Mouse (Mus musculus) lung, postnatal 0 days (tissue): ENCODE measurements around the gene Gtf3c2. TPM values are rescaled to one million over a fixed set of nuclear protein-coding genes. Genes with fewer than 3 reads are reported as not detected.

Experiments used
- ATAC-seq: fragments of 200-750 bp; cut with Nextera tagmentation; 2 replicates; pipeline ENCODE4 v1.8.0; 2017; ENCODE audit warnings: moderate library complexity
- DNase-seq: peaks from one replicate; pipeline ENCODE4 v3.0.0-alpha.2; 2016; ENCODE audit warnings: low spot score
- H3K27ac ChIP-seq: fragments of 300-500 bp; sonication (generic); 2 replicates; pipeline ENCODE4 v1.5.1; 2014; ENCODE audit warnings: antibody characterized with exemption, mild to moderate bottlenecking, low read length, mixed read lengths
- H3K27me3 ChIP-seq: fragments of 300-500 bp; sonication (generic); replicated peaks from 2 replicates; pipeline ENCODE4 v1.6.1; 2014; ENCODE audit warnings: low read length, mixed read lengths; ENCODE audit not compliant: insufficient read depth
- H3K36me3 ChIP-seq: fragments of 300-500 bp; sonication (generic); 2 replicates; pipeline ENCODE4 v1.6.1; 2014; ENCODE audit warnings: low read length, mixed read lengths; ENCODE audit not compliant: insufficient read depth
- H3K4me1 ChIP-seq: fragments of 300-500 bp; sonication (generic); 2 replicates; pipeline ENCODE4 v1.6.1; 2014; ENCODE audit warnings: antibody characterized with exemption, low read depth, low read length, mixed read lengths; ENCODE audit not compliant: insufficient read depth
- H3K4me2 ChIP-seq: fragments of 300-500 bp; sonication (generic); replicated peaks from 2 replicates; pipeline ENCODE4 v1.6.1; 2014; ENCODE audit warnings: low read depth, mild to moderate bottlenecking, low read length, moderate library complexity, mixed read lengths
- H3K4me3 ChIP-seq: fragments of 300-500 bp; sonication (generic); 2 replicates; pipeline ENCODE4 v1.5.1; 2014; ENCODE audit warnings: low read depth, low read length
- H3K9ac ChIP-seq: fragments of 300-500 bp; sonication (generic); replicated peaks from 2 replicates; pipeline ENCODE4 v1.6.1; 2014; ENCODE audit warnings: low read depth, mild to moderate bottlenecking
- H3K9me3 ChIP-seq: fragments of 300-500 bp; sonication (generic); 2 replicates; pipeline ENCODE4 v1.6.1; 2016; ENCODE audit warnings: low read length, mixed read lengths
- CTCF ChIP-seq: IDR thresholded peaks from 2 replicates; pipeline ENCODE4 v1.5.1; 2016; ENCODE audit warnings: antibody characterized with exemption, mild to moderate bottlenecking
- EP300 ChIP-seq: IDR thresholded peaks from 2 replicates; pipeline ENCODE4 v1.6.1; 2016; ENCODE audit warnings: antibody characterized with exemption, mild to moderate bottlenecking, control low read depth
- WGBS: fragments of 180-500 bp; shearing (Covaris S2); extraction: QIAGEN DNeasy Blood & Tissue Kit; methylation state at CpG from one replicate; pipeline ENCODE4 v1.1.7; 2014; 5-methylcytosine and 5-hydroxymethylcytosine counted together
- polyA plus RNA-seq: library from polyadenylated mRNA; unstranded; fragments of >200 nt; fragmentation: Nextera tagmentation; extraction: Ambion mirVana; gene quantifications from 2 replicates; pipeline ENCODE4 v1.2.1, GENCODE M21; 2015

Gtf3c2 gene
- polyA plus RNA-seq, 1 experiment from 2014 or later = 24.2 TPM

DNA sequence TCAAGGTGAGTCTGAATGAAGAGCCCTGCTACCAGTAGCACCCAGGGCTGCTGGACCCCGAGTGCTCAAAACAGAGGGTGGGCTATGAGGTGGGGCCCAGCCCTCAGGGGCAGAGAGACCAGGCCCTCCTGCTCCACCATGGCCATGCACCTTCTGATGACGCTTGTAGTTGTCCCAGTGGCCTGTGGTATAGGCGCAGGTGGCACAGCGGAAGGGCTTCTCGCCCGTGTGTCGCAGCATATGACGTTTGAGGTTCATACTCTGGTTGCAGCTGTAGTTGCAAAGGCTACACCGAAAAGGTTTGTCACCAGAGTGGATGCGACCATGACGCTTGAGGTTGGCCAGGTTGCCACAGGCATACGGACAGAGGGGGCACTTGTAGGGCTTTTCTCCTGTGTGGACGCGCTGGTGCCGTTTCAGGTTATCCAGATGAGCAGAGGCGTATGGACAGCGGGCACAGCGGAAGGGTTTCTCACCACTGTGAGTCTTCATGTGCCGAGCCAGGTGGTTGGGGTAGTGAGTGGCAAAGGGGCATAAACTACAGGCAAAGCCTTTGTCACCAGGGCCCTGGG, 19.5 kb upstream of the Gtf3c2 start:
- WGBS = 90% methylated on average over 19 of the region's 19 CpGs

GRCm38 (mm10) chr5:31198616-31199320, 18.8 kb upstream of the Gtf3c2 start:
- Histone ChIP-seq H3K4me1 (peaks cover 12% of the 10 kb centered on the region; the same call in 1 of the 2 replicates), H3K27ac (no peak overlapping the region), H3K9ac (no peak overlapping the region), H3K9me3 (no peaks in the 10 kb centered on the region), H3K36me3 (peaks cover 51% of the 10 kb centered on the region), H3K27me3 (no peaks in the 10 kb centered on the region), H3K4me3 (no peak overlapping the region), H3K4me2 (no peak overlapping the region)
- no peak for DNase-seq
- no peak for TF ChIP-seq EP300
- TF ChIP-seq CTCF = no peak
- 82% methylated on average over 5 of the region's 5 CpGs for WGBS
- ATAC-seq = no peak

More for the DNA sequence above, 19.5 kb upstream of the Gtf3c2 start:
- no peaks in the 10 kb centered on the region for H3K27me3 ChIP-seq
- no peak overlapping the region for H3K4me2 ChIP-seq
- TF ChIP-seq EP300 (no peak), CTCF (no peak)
- DNase-seq (no peak), ATAC-seq (no peak)
- H3K4me3 ChIP-seq = no peak overlapping the region
- no peak overlapping the region for H3K9ac ChIP-seq
- peaks cover 51% of the 10 kb centered on the region for H3K36me3 ChIP-seq
- no peaks in the 10 kb centered on the region for H3K9me3 ChIP-seq
- no peak overlapping the region for H3K27ac ChIP-seq
- H3K4me1 ChIP-seq = peaks cover 12% of the 10 kb centered on the region; the same call in 1 of the 2 replicates

GRCm38 (mm10) chr5:31198170-31198569, 18.2 kb upstream of the Gtf3c2 start:
- TF ChIP-seq CTCF (no peak), EP300 (no peak)
- H3K27ac ChIP-seq = no peak overlapping the region
- no peaks in the 10 kb centered on the region for H3K9me3 ChIP-seq
- H3K4me2 ChIP-seq = no peak overlapping the region
- H3K9ac ChIP-seq = no peak overlapping the region
- peaks cover 48% of the 10 kb centered on the region for H3K36me3 ChIP-seq
- DNase-seq (no peak), ATAC-seq (no peak)
- H3K27me3 ChIP-seq = no peaks in the 10 kb centered on the region
- 68% methylated on average over 9 of the region's 9 CpGs for WGBS
- no peak overlapping the region for H3K4me3 ChIP-seq
- peaks cover 12% of the 10 kb centered on the region; the same call in 1 of the 2 replicates for H3K4me1 ChIP-seq

DNA sequence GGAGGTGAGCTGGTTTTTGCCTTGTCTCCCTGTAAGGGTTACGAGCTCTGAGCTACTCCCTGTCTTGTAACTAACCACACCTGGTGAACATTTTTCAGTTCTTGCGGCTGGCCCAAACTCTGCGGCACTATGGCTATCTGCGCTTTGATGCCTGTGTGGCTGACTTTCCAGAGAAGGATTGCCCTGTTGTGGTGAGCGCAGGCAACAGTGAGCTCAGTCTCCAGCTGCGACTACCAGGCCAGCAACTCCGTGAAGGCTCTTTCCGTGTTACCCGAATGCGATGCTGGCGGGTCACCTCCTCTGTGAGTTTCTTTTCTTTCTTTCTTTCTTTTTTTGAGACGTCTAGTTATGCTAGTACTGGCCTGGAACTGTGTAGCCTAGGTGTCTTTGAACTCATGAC, 17.1 kb upstream of the Gtf3c2 start:
- Histone ChIP-seq H3K4me2 (no peak overlapping the region), H3K27me3 (no peaks in the 10 kb centered on the region), H3K27ac (no peak overlapping the region), H3K4me1 (peaks cover 6% of the 10 kb centered on the region; the same call in 1 of the 2 replicates), H3K9me3 (no peaks in the 10 kb centered on the region), H3K9ac (no peak overlapping the region), H3K36me3 (peaks cover 45% of the 10 kb centered on the region), H3K4me3 (no peak overlapping the region)
- TF ChIP-seq CTCF (no peak), EP300 (no peak)
- DNase-seq = no peak
- WGBS = 93% methylated on average over 12 of the region's 12 CpGs
- no peak for ATAC-seq

GRCm38 (mm10) chr5:31196207-31196606, 16.3 kb upstream of the Gtf3c2 start:
- no peak overlapping the region for H3K9ac ChIP-seq
- TF ChIP-seq CTCF = no peak
- no peak for TF ChIP-seq EP300
- H3K27me3 ChIP-seq = no peaks in the 10 kb centered on the region
- H3K9me3 ChIP-seq = no peaks in the 10 kb centered on the region
- H3K27ac ChIP-seq = no peak overlapping the region
- H3K4me2 ChIP-seq = no peak overlapping the region
- peaks cover 45% of the 10 kb centered on the region for H3K36me3 ChIP-seq
- no peak overlapping the region for H3K4me3 ChIP-seq
- H3K4me1 ChIP-seq = peaks cover 6% of the 10 kb centered on the region; the same call in 1 of the 2 replicates
- ATAC-seq (no peak), DNase-seq (no peak)
- WGBS = 90% methylated on average over 10 of the region's 10 CpGs

DNA sequence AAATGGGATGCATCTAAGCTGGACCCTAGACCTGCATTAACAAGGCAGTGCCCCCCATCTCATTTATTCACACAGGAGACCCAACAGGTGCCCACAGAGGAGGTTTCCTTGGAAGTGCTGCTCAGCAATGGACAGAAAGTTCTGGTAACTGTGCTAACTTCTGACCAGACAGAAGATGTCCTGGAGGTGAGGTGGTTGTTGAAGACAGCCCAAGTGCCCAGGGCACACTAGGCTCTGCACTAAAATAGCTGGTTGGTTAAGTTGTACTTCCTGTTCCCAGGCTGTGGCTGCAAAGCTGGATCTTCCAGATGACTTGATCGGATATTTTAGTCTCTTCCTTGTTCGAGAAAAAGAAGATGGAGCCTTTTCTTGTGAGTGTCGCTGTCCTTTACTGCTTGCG, 15.7 kb upstream of the Gtf3c2 start:
- H3K27me3 ChIP-seq = no peaks in the 10 kb centered on the region
- peaks cover 51% of the 10 kb centered on the region for H3K36me3 ChIP-seq
- no peak overlapping the region for H3K4me2 ChIP-seq
- no peaks in the 10 kb centered on the region for H3K9me3 ChIP-seq
- WGBS = 91% methylated on average over 4 of the region's 4 CpGs
- H3K4me1 ChIP-seq = peaks cover 2% of the 10 kb centered on the region; the same call in 1 of the 2 replicates
- TF ChIP-seq CTCF (no peak), EP300 (no peak)
- H3K27ac ChIP-seq = no peak overlapping the region
- ATAC-seq = no peak
- H3K9ac ChIP-seq = no peak overlapping the region
- H3K4me3 ChIP-seq = no peak overlapping the region
- DNase-seq = no peak
